Mouse (Mus musculus): ENCODE results near the gene Tbc1d2.

GRCm38 (mm10) chr4:46668620-46669019 is 18.6 kb upstream of the Tbc1d2 start:
- no peak for TF ChIP-seq CTCF (IDR thresholded peaks at IDR 0.05; ENCODE audit: borderline replicate concordance, insufficient read depth, low read depth, low read length)
- TF ChIP-seq POLR2A (IDR thresholded peaks at IDR 0.05; ENCODE audit: borderline replicate concordance, insufficient read depth, low read length): no peak
